Mouse (Mus musculus) liver, adult 2 months (tissue): ENCODE results near the gene Art2b.

ENCODE experiments used
- CTCF ChIP-seq: fragments of 200-500 bp; IDR thresholded peaks from 2 replicates; pipeline ENCODE4 v1.5.1; 2011; ENCODE audit warnings: low read depth, low read length, control low read depth
- POLR2A ChIP-seq: fragments of 200-500 bp; IDR thresholded peaks from 2 replicates; pipeline ENCODE4 v1.6.1; 2011; ENCODE audit warnings: low read length, control low read depth; ENCODE audit not compliant: insufficient read depth; ENCODE audit errors: extremely low read depth

DNA sequence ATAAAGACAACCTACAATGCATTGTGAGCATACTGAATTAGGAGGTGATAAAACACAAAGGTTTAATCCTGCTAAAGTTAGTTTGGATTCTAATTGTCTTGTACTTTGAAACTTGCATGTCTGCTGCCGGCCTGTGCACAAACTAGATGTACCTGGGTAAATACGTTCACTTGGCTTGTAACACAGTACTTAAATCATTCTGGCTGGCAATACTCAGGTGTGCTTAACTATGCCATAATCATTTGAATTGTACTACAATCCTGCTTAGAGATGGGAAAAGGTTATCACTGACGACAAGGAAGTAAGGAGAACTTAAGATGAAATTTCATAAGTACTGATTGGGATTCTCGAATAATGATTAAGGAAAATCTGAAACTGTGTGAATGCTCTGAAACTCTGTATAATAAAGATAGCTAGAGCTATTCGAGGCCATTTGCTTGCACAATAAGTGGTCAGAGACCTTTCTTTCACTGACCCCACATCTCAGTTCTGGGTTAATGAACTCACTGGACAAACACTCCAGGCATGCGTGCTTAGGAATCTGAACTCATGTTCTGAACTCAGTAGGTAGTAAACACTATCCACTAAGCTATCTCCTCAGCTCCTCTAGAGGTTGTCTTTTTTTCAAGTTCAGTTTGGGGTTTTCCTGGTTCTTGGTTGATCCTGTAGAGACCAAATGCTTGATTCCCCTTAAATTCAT, 30.9 kb upstream of the Art2b start:
- TF ChIP-seq CTCF (no peak), POLR2A (no peak)
